Mouse (Mus musculus): Measurements from ENCODE around the gene Grasp. TPM values are rescaled to one million over a fixed set of nuclear protein-coding genes. Genes with fewer than 3 reads are reported as not detected.

The Grasp gene
- 7.1 TPM for polyA plus RNA-seq (2012; fragmentation: generic; extraction: Trizol)
- long read RNA-seq, experiment 1, transcript Grasp-201 (8 exons, 2,033 nt): major isoform, 8 of 15 reads
- long read RNA-seq, experiment 1, partial matches to known transcripts: 5 of 15 reads
- long read RNA-seq, experiment 1, other reads (novel, unspliced or antisense): 2 of 15 reads
- long read RNA-seq, experiment 2, transcript Grasp-201 (8 exons, 2,033 nt): major isoform, 85 of 95 reads
- long read RNA-seq, experiment 2, partial matches to known transcripts: 2 of 95 reads
- long read RNA-seq, experiment 2, other reads (novel, unspliced or antisense): 8 of 95 reads

DNA sequence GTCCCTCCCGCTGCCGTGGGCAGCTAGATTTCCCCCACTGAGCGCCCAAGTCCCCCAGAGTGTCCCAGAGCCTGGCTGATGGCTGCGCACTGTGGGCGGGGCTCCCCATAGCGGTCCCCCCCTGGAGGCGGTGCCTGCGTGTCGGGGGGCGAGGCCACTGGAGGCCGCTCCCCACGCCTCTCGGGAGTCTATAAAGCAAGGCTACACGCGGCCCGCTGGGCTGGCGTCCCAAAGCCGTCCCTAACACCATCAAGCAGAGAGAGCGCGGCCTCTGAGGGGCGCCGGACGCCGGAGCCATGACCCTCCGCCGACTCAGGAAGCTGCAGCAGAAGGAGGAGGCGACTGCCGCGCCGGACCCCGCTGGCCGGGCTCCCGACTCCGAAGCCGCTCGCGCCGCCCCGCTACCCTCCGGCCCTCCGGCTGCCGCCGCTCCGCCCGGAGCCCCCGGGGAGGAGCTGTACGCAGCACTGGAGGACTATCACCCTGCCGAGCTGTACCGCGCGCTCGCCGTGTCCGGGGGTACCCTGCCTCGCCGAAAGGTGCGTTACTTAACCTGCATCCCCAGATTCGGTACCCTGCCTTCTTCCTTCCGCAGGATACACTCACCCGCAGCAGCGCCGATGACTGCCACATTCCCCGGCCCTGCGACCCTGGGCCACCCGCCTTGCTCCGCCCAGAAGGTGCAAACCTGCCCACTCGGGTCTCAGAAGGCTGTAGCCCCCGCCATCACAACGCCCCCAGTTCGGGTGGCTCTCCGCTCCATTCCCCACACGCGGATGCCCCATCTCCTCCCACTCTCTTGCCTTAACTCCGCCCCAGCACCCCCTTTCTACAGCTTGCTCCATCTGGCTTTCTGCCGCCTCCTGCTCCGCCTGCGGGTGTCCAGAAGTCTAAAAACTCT, at the start of gene Grasp:
Grasp (plus strand) TSS at position 183 of the 901 bp plus-strand sequence.
- no peaks in the 10 kb centered on the region for H3K27me3 ChIP-seq (ENCODE audit: control insufficient read depth, insufficient read depth, insufficient read length)
- H3K4me3 ChIP-seq (ENCODE audit: insufficient read depth, poor library complexity, severe bottlenecking): peak within 1 kb of the TSS; percentile 81
- TF ChIP-seq MAX (IDR thresholded peaks at IDR 0.05) (peak; percentile 12), CTCF (IDR thresholded peaks at IDR 0.05; ENCODE audit: control insufficient read depth, insufficient read depth, insufficient read length) (no peak)
- H3K36me3 ChIP-seq (ENCODE audit: control insufficient read depth, insufficient read depth): peaks cover under 1% of the 10 kb centered on the region
- H3ac ChIP-seq (ENCODE audit: control insufficient read depth, insufficient read length, low read depth): peak within 1 kb of the TSS; percentile 93
- no peaks in the 10 kb centered on the region for H3K79me3 ChIP-seq (ENCODE audit: low read depth)
- no peaks in the 10 kb centered on the region for H3K79me2 ChIP-seq (ENCODE audit: control insufficient read depth, insufficient read depth)

- no peak for TF ChIP-seq MYOD1 (IDR thresholded peaks at IDR 0.05; ENCODE audit: control insufficient read depth, insufficient read length, low read depth)
- no peak for TF ChIP-seq USF1 (IDR thresholded peaks at IDR 0.05; ENCODE audit: low read depth)
- no peak for TF ChIP-seq CEBPB (IDR thresholded peaks at IDR 0.05; ENCODE audit: low read depth)
- no peak for TF ChIP-seq CTCF (IDR thresholded peaks at IDR 0.05; ENCODE audit: control insufficient read depth, insufficient read depth, insufficient read length)
- TF ChIP-seq MAX (IDR thresholded peaks at IDR 0.05): no peak
- no peak for TF ChIP-seq FOSL1 (IDR thresholded peaks at IDR 0.05; ENCODE audit: insufficient read depth, low read length, poor library complexity, severe bottlenecking)
- no peak for TF ChIP-seq MYOG (IDR thresholded peaks at IDR 0.05; ENCODE audit: control insufficient read depth, extremely low read depth, insufficient read length)
- no peaks in the 10 kb centered on the region for H3K79me2 ChIP-seq (ENCODE audit: control insufficient read depth, insufficient read depth)
- no peaks in the 10 kb centered on the region for H3K27me3 ChIP-seq (ENCODE audit: control insufficient read depth, insufficient read depth, insufficient read length)
- H3ac ChIP-seq (ENCODE audit: control insufficient read depth, insufficient read length, low read depth): peak overlapping the region; percentile 79
- H3K36me3 ChIP-seq (ENCODE audit: control insufficient read depth, insufficient read depth): no peaks in the 10 kb centered on the region
- peak overlapping the region; percentile 42 for H3K4me3 ChIP-seq (ENCODE audit: insufficient read depth, poor library complexity, severe bottlenecking)
- no peaks in the 10 kb centered on the region for H3K79me3 ChIP-seq (ENCODE audit: low read depth)
Measured at GRCm38 (mm10) chr15:101174294-101175130, 49.5 kb upstream of the Grasp start.

GRCm38 (mm10) chr15:101175131-101175460, 48.9 kb upstream of the Grasp start:
- Histone ChIP-seq H3K36me3 (ENCODE audit: control insufficient read depth, insufficient read depth) (no peaks in the 10 kb centered on the region), H3K4me3 (ENCODE audit: insufficient read depth, poor library complexity, severe bottlenecking) (no peak overlapping the region), H3ac (ENCODE audit: control insufficient read depth, insufficient read length, low read depth) (no peak overlapping the region), H3K79me3 (ENCODE audit: low read depth) (no peaks in the 10 kb centered on the region), H3K27me3 (ENCODE audit: control insufficient read depth, insufficient read depth, insufficient read length) (no peaks in the 10 kb centered on the region), H3K79me2 (ENCODE audit: control insufficient read depth, insufficient read depth) (no peaks in the 10 kb centered on the region)
- TF ChIP-seq MYOD1 (IDR thresholded peaks at IDR 0.05; ENCODE audit: control insufficient read depth, insufficient read length, low read depth) (no peak), CEBPB (IDR thresholded peaks at IDR 0.05; ENCODE audit: low read depth) (no peak), USF1 (IDR thresholded peaks at IDR 0.05; ENCODE audit: low read depth) (no peak), FOSL1 (IDR thresholded peaks at IDR 0.05; ENCODE audit: insufficient read depth, low read length, poor library complexity, severe bottlenecking) (no peak), MAX (IDR thresholded peaks at IDR 0.05) (no peak), MYOG (IDR thresholded peaks at IDR 0.05; ENCODE audit: control insufficient read depth, extremely low read depth, insufficient read length) (no peak), CTCF (IDR thresholded peaks at IDR 0.05; ENCODE audit: control insufficient read depth, insufficient read depth, insufficient read length) (no peak)

DNA sequence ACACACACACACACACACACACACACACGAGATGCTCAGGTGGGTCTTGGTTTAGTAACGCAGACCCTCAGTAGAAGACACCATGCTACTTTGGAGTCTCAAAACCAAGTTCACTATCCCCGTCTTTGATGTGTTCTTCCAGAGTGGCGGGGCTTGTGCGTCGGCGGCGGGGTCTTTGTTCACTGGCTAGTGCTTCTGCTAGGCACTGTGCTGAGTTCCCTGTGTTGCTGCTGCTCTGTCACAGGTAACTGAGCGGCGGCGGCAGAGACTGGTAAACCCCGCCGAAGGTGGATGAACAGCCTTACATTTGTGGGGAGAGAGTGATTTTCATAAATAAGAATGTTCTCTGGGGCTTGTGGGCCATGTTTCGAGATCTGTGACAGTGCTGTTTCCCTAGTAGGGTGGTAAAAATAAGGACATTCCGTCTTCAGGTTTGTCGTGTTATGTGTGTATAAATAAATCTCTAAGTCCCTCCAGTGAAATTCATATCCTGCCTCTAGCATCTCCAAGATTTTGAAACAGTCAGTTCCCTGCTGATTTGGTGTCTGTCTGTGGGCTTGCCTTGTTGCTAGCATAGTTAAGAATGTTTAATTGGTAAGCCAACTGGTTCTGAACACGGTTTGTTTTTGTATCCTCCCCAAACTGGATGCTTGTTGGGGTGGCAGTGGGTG, 48.2 kb upstream of the Grasp start:
- Histone ChIP-seq H3K79me3 (ENCODE audit: low read depth) (no peaks in the 10 kb centered on the region), H3K4me3 (ENCODE audit: insufficient read depth, poor library complexity, severe bottlenecking) (no peak overlapping the region), H3ac (ENCODE audit: control insufficient read depth, insufficient read length, low read depth) (no peak overlapping the region), H3K36me3 (ENCODE audit: control insufficient read depth, insufficient read depth) (no peaks in the 10 kb centered on the region), H3K27me3 (ENCODE audit: control insufficient read depth, insufficient read depth, insufficient read length) (no peaks in the 10 kb centered on the region), H3K79me2 (ENCODE audit: control insufficient read depth, insufficient read depth) (no peaks in the 10 kb centered on the region)
- TF ChIP-seq CEBPB (IDR thresholded peaks at IDR 0.05; ENCODE audit: low read depth) (no peak), FOSL1 (IDR thresholded peaks at IDR 0.05; ENCODE audit: insufficient read depth, low read length, poor library complexity, severe bottlenecking) (no peak)

- Histone ChIP-seq H3K79me3 (ENCODE audit: low read depth) (no peaks in the 10 kb centered on the region), H3K27me3 (ENCODE audit: control insufficient read depth, insufficient read depth, insufficient read length) (no peaks in the 10 kb centered on the region), H3K4me3 (ENCODE audit: insufficient read depth, poor library complexity, severe bottlenecking) (no peak overlapping the region), H3K79me2 (ENCODE audit: control insufficient read depth, insufficient read depth) (no peaks in the 10 kb centered on the region), H3K36me3 (ENCODE audit: control insufficient read depth, insufficient read depth) (no peaks in the 10 kb centered on the region), H3ac (ENCODE audit: control insufficient read depth, insufficient read length, low read depth) (no peak overlapping the region)
- no peak for TF ChIP-seq FOSL1 (IDR thresholded peaks at IDR 0.05; ENCODE audit: insufficient read depth, low read length, poor library complexity, severe bottlenecking)
- TF ChIP-seq CTCF (IDR thresholded peaks at IDR 0.05; ENCODE audit: control insufficient read depth, insufficient read depth, insufficient read length): no peak
- no peak for TF ChIP-seq MYOD1 (IDR thresholded peaks at IDR 0.05; ENCODE audit: control insufficient read depth, insufficient read length, low read depth)
- TF ChIP-seq MYOG (IDR thresholded peaks at IDR 0.05; ENCODE audit: control insufficient read depth, extremely low read depth, insufficient read length): no peak
- no peak for TF ChIP-seq USF1 (IDR thresholded peaks at IDR 0.05; ENCODE audit: low read depth)
- no peak for TF ChIP-seq MAX (IDR thresholded peaks at IDR 0.05)
- TF ChIP-seq CEBPB (IDR thresholded peaks at IDR 0.05; ENCODE audit: low read depth): no peak
Measured at GRCm38 (mm10) chr15:101176284-101176680, 47.7 kb upstream of the Grasp start.
